Mouse (Mus musculus) liver, postnatal 0 days (tissue): ENCODE measurements at regions not wholly inside any gene's neighbourhood (a gene's known extent, or its start where the extent isn't known, plus 50 kb on each side); places are given as distances from the start of the nearest gene placed in this dataset.

Experiments used
- ATAC-seq: fragments of 200-750 bp; cut with Nextera tagmentation; 2 replicates; pipeline ENCODE4 v1.8.0; 2017; ENCODE audit warnings: mild to moderate bottlenecking, moderate library complexity
- DNase-seq: peaks from one replicate; pipeline ENCODE4 v3.0.0-alpha.2; 2016
- H3K27ac ChIP-seq: fragments of 300-500 bp; sonication (generic); 2 replicates; pipeline ENCODE4 v1.5.1; 2014; ENCODE audit warnings: antibody characterized with exemption, moderate library complexity, mild to moderate bottlenecking, low read depth
- H3K27me3 ChIP-seq: fragments of 300-500 bp; sonication (generic); 2 replicates; pipeline ENCODE4 v1.6.1; 2014; ENCODE audit warnings: low read length, control low read depth, mixed read lengths; ENCODE audit not compliant: insufficient read depth
- H3K36me3 ChIP-seq: fragments of 300-500 bp; sonication (generic); replicated peaks from 2 replicates; pipeline ENCODE4 v1.6.1; 2014; ENCODE audit warnings: mild to moderate bottlenecking, control low read depth, low read length, moderate library complexity, mixed read lengths; ENCODE audit not compliant: insufficient read depth
- H3K4me1 ChIP-seq: fragments of 300-500 bp; sonication (generic); 2 replicates; pipeline ENCODE4 v1.6.1; 2014; ENCODE audit warnings: antibody characterized with exemption, mild to moderate bottlenecking, control low read depth; ENCODE audit not compliant: insufficient read depth
- H3K4me2 ChIP-seq: fragments of 300-500 bp; sonication (generic); 2 replicates; pipeline ENCODE4 v1.6.1; 2014; ENCODE audit warnings: low read depth, mild to moderate bottlenecking, low read length, moderate library complexity, mixed read lengths
- H3K4me3 ChIP-seq: fragments of 300-500 bp; sonication (generic); 2 replicates; pipeline ENCODE4 v1.5.1; 2014; ENCODE audit warnings: low read depth, low read length
- H3K9ac ChIP-seq: fragments of 300-500 bp; sonication (generic); replicated peaks from 2 replicates; pipeline ENCODE4 v1.6.1; 2014; ENCODE audit warnings: mild to moderate bottlenecking, moderate library complexity
- H3K9me3 ChIP-seq: fragments of 300-500 bp; sonication (generic); 2 replicates; pipeline ENCODE4 v1.6.1; 2016; ENCODE audit warnings: mild to moderate bottlenecking, control low read depth, low read length, mixed read lengths
- CTCF ChIP-seq: sonication (generic); IDR thresholded peaks from 2 replicates; pipeline ENCODE4 v1.5.1; 2016; ENCODE audit warnings: antibody characterized with exemption, low read depth
- EP300 ChIP-seq: IDR thresholded peaks from 2 replicates; pipeline ENCODE4 v1.6.1; 2016; ENCODE audit warnings: antibody characterized with exemption, low read depth, mild to moderate bottlenecking
- WGBS: fragments of 180-500 bp; shearing (Covaris S2); extraction: QIAGEN DNeasy Blood & Tissue Kit; methylation state at CpG from one replicate; pipeline ENCODE4 v1.1.7; 2014; ENCODE audit not compliant: insufficient replicate concordance; 5-methylcytosine and 5-hydroxymethylcytosine counted together

DNA sequence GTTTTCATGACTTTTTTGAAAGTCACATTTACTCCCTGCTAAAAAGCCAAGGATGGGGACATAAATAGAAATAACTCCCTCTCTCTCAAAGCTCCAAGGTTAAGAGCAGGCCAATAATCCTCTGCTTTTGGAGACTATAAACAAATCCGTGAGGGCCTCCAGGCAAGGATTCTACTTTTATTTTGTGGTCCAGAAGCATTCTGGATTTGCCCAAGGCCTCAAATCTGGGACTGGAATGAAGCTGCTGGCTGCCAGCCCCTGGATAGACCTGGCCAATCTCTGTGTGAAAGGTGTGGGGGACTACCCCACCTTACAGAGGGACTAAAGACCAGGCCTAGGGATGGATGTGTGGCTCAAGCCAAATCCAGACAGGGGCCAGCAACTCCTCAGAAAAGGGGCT lies 54.1 kb upstream of the Comtd1 start:
- no peak overlapping the region for H3K4me2 ChIP-seq
- no peak for ATAC-seq
- H3K27ac ChIP-seq: no peak overlapping the region
- H3K36me3 ChIP-seq: no peaks in the 10 kb centered on the region
- no peak overlapping the region for H3K9ac ChIP-seq
- WGBS: 52% methylated on average over 1 of the region's 1 CpGs
- no peaks in the 10 kb centered on the region for H3K9me3 ChIP-seq
- TF ChIP-seq EP300: no peak
- no peak for TF ChIP-seq CTCF
- no peak overlapping the region for H3K4me3 ChIP-seq
- DNase-seq: no peak
- no peaks in the 10 kb centered on the region for H3K4me1 ChIP-seq
- no peaks in the 10 kb centered on the region for H3K27me3 ChIP-seq

DNA sequence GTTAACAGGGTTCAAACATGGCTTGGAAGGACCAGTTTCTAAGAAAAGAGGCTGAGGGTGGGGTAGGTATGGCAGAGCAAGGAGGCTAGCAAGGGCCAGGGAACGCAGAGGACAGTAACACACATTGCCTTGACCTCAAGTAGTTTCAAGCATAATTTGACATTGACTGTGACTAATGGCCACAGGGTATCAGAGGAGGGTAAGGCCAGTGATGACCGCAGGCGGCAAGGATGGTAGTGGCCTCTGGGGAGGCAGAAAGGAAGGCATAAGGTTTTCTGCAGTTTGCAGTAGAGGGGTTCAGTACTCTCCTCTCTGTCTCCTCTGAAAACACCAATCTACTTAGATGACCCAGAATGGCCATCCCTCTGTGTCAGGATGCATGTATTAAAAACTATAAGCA lies 53.7 kb upstream of the Comtd1 start:
- no peak for DNase-seq
- no peak overlapping the region for H3K4me3 ChIP-seq
- H3K9me3 ChIP-seq: no peaks in the 10 kb centered on the region
- H3K9ac ChIP-seq: no peak overlapping the region
- no peaks in the 10 kb centered on the region for H3K36me3 ChIP-seq
- H3K27ac ChIP-seq: no peak overlapping the region
- 80% methylated on average over 3 of the region's 3 CpGs for WGBS
- H3K4me2 ChIP-seq: no peak overlapping the region
- TF ChIP-seq CTCF (no peak), EP300 (no peak)
- no peaks in the 10 kb centered on the region for H3K27me3 ChIP-seq
- no peaks in the 10 kb centered on the region for H3K4me1 ChIP-seq
- no peak for ATAC-seq

DNA sequence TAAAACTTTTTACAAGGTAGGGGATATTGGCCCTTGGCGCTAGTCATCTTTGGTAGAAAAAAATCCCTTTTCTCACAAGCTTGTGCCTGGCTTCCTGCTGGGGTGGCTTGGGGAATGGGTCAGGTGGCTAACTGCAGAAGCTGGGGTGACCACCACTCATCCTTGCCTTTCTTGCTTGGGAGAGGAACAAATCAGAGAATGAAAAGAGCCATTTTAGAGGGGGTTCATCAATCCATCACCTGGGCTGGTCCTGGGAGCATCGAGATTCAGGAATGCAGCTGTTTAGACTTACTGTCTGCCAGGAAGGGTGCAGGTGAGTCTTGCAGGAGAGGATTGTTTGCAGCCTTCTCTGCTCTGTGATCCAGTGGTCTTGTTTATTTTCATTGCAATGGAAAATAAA lies 52.2 kb upstream of the Comtd1 start:
- no peaks in the 10 kb centered on the region for H3K4me1 ChIP-seq
- TF ChIP-seq EP300: no peak
- no peak for TF ChIP-seq CTCF
- 74% methylated on average over 2 of the region's 2 CpGs for WGBS
- H3K36me3 ChIP-seq: no peaks in the 10 kb centered on the region
- H3K4me3 ChIP-seq: no peak overlapping the region
- no peak for ATAC-seq
- no peaks in the 10 kb centered on the region for H3K27me3 ChIP-seq
- no peaks in the 10 kb centered on the region for H3K9me3 ChIP-seq
- no peak overlapping the region for H3K9ac ChIP-seq
- H3K27ac ChIP-seq: no peak overlapping the region
- DNase-seq: no peak
- H3K4me2 ChIP-seq: no peak overlapping the region

DNA sequence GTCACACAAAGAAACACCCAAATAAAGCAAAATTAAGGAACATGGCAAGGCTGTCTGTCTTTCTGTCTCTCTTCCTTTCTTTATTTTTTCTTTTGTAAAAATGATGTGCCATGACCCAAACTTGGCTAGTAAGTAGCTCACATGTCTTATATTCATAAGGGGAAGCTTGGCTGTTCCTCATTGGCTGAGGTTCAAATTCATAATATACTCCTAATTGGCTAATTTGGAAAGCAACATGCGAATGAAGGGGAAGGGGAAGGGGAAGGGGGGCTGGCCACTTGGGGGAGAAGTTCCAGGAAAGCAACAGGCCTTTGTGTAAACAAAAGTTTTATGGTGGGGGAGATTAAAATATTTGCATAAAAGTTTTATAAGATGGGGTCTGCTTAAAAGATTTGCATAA lies 51.7 kb upstream of the Comtd1 start:
- DNase-seq (no peak), ATAC-seq (no peak)
- Histone ChIP-seq H3K27me3 (no peaks in the 10 kb centered on the region), H3K4me2 (no peak overlapping the region), H3K36me3 (no peaks in the 10 kb centered on the region), H3K9me3 (no peaks in the 10 kb centered on the region), H3K4me1 (no peaks in the 10 kb centered on the region), H3K27ac (no peak overlapping the region), H3K9ac (no peak overlapping the region), H3K4me3 (no peak overlapping the region)
- TF ChIP-seq EP300 (no peak), CTCF (no peak)
- WGBS: 43% methylated on average over 1 of the region's 1 CpGs
